Mouse (Mus musculus): ENCODE data around the gene Ikbkg. TPM values are rescaled to one million over a fixed set of nuclear protein-coding genes. Genes with fewer than 3 reads are reported as not detected.

Ikbkg gene
- polyA plus RNA-seq, 1 experiment, result 24.7 TPM

DNA sequence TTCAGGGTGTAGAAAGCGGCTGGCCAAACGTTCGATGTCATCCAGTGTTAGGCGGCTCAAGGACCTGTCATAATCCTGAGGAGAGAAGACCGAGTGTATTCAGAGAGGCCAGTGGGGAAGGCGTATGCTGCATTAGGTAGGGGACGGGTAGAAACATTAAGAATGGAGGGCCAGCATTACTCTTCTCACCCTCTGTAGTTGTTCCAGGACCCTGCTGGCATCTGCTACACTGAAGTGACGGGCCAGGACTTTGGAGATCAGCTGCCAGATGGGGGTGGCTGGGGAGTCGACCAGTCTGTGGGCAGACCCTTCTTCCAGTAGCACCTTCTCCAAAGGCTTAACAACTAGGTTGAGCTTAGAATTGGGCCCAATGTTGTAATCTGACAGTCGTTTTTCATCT, 25.6 kb upstream of the Ikbkg start:
- peak overlapping the region; percentile 73 for H3K4me2 ChIP-seq (ENCODE audit: low read depth)
- no peaks in the 10 kb centered on the region for H3K27me3 ChIP-seq (ENCODE audit: control insufficient read depth, insufficient read depth, insufficient read length)
- peak overlapping the region; percentile 60 for H3K4me3 ChIP-seq
- peak overlapping the region; percentile 33 for H3ac ChIP-seq (ENCODE audit: control insufficient read depth, insufficient read length)
- no peaks in the 10 kb centered on the region for H3K36me3 ChIP-seq (ENCODE audit: control insufficient read depth, insufficient read depth)
- no peak for TF ChIP-seq REST (IDR thresholded peaks at IDR 0.05; ENCODE audit: insufficient read depth, insufficient read length)
- TF ChIP-seq MAX (IDR thresholded peaks at IDR 0.05; ENCODE audit: low read depth), result no peak
- H3K79me2 ChIP-seq (ENCODE audit: control insufficient read depth, insufficient read depth), result peaks cover 7% of the 10 kb centered on the region

DNA sequence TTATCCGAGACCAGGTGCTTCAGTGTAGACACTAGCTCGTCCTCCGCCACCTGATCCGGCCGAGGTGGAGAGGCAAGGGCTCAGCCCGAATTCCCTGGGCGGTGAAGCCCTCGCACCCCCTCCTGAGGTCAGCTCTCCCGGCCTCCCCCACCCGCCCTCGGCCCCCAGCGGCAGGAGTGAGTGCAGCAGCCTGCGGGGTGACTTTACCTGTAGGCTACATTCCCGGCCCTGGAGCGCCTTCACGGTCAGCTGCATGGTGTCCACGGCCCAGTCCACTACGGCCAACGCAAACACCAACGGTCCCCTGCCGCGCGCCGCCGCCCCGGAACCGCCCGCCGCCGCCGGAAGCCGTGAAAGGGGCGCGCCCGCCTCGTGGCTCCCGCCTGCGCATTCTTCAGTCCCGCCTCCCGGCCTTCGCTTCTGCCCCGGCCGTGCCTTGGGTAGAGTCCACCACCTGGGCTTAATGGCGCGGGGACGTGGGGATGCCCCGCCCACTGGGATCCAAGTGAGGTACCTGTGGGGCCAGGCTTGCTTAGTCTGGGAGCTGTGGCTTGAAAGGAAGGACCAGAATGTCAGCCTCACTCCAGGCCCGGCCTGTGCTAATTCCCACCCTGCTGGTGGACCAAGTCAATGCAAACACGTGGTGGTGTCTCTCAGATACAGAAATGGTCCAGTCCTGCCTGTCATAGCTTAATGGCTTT, 24.7 kb upstream of the Ikbkg start:
- Histone ChIP-seq H3K79me2 (ENCODE audit: control insufficient read depth, insufficient read depth) (peaks cover 7% of the 10 kb centered on the region), H3ac (ENCODE audit: control insufficient read depth, insufficient read length) (peak overlapping the region; percentile 33), H3K27me3 (ENCODE audit: control insufficient read depth, insufficient read depth, insufficient read length) (no peaks in the 10 kb centered on the region), H3K4me3 (peak overlapping the region; percentile 60), H3K36me3 (ENCODE audit: control insufficient read depth, insufficient read depth) (no peaks in the 10 kb centered on the region), H3K4me2 (ENCODE audit: low read depth) (peak overlapping the region; percentile 73)
- TF ChIP-seq USF1 (IDR thresholded peaks at IDR 0.05; ENCODE audit: low read depth), result no peak
- no peak for TF ChIP-seq SRF (IDR thresholded peaks at IDR 0.05; ENCODE audit: control insufficient read depth, insufficient read length, low read depth)
- TF ChIP-seq POLR2A (IDR thresholded peaks at IDR 0.05; ENCODE audit: insufficient read length, low read depth), result peak; percentile 72
- peak; percentile 67 for TF ChIP-seq POLR2AphosphoS2 (IDR thresholded peaks at IDR 0.05; ENCODE audit: insufficient read length, low read depth)
- no peak for TF ChIP-seq MYOG (IDR thresholded peaks at IDR 0.05; ENCODE audit: control insufficient read depth in 1 of 3, insufficient read depth in 1 of 3, insufficient read length in 2 of 3, low read depth in 2 of 3)

- no peak within 1 kb of the TSS for H3ac ChIP-seq (ENCODE audit: control insufficient read depth, insufficient read length)
- no peaks in the 10 kb centered on the region for H3K27me3 ChIP-seq (ENCODE audit: control insufficient read depth, insufficient read depth, insufficient read length)
- peaks cover under 1% of the 10 kb centered on the region for H3K79me2 ChIP-seq (ENCODE audit: control insufficient read depth, insufficient read depth)
- H3K4me3 ChIP-seq, result peak within 1 kb of the TSS; percentile 38
- TF ChIP-seq MAX (IDR thresholded peaks at IDR 0.05; ENCODE audit: low read depth) (no peak), MYOG (IDR thresholded peaks at IDR 0.05; ENCODE audit: control insufficient read depth in 1 of 3, insufficient read depth in 1 of 3, insufficient read length in 2 of 3, low read depth in 2 of 3) (no peak), POLR2A (IDR thresholded peaks at IDR 0.05; ENCODE audit: insufficient read length, low read depth) (peak; percentile 82), E2F4 (IDR thresholded peaks at IDR 0.05; ENCODE audit: insufficient read depth) (peak; percentile 16), SRF (IDR thresholded peaks at IDR 0.05; ENCODE audit: control insufficient read depth, insufficient read length, low read depth) (no peak), USF1 (IDR thresholded peaks at IDR 0.05; ENCODE audit: low read depth) (peak; percentile 80), POLR2AphosphoS2 (IDR thresholded peaks at IDR 0.05; ENCODE audit: insufficient read length, low read depth) (peak; percentile 80), MYOD1 (IDR thresholded peaks at IDR 0.05; ENCODE audit: control insufficient read depth in 1 of 3, insufficient read length in 2 of 3, low read depth in 2 of 3) (no peak)
- no peaks in the 10 kb centered on the region for H3K36me3 ChIP-seq (ENCODE audit: control insufficient read depth, insufficient read depth)
- peak within 1 kb of the TSS; percentile 91 for H3K4me2 ChIP-seq (ENCODE audit: low read depth)
Measured at GRCm38 (mm10) chrX:74372888-74373549, 20.1 kb upstream of the Ikbkg start, which contains the start of the genes Ubl4a and Slc10a3. Gene Ubl4a, minus strand, starts transcription at chrX:74373218. Gene Slc10a3, minus strand, starts transcription at chrX:74373349.

DNA sequence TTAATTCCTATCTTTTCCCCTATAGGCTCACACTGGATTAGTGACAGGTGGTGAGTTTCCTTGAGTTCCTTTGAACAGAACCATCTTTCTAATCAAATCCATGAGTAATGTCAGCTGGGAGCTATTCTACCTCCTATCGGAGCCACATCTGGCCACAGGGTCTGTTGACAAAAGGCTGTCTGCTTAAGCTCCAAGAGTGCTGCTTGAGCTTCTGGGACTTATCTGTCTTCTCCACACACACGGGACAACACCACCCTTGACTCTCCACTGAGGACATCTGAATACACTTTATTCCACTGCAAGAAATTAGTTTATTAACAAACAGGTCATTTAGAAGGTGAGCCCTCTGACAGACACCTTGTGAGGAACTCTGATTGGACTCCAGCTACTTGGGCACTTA, 8.6 kb upstream of the Ikbkg start:
- Histone ChIP-seq H3K36me3 (ENCODE audit: control insufficient read depth, insufficient read depth) (no peaks in the 10 kb centered on the region), H3K4me2 (ENCODE audit: low read depth) (no peak overlapping the region), H3ac (ENCODE audit: control insufficient read depth, insufficient read length) (no peak overlapping the region), H3K4me3 (no peak overlapping the region), H3K79me2 (ENCODE audit: control insufficient read depth, insufficient read depth) (no peaks in the 10 kb centered on the region), H3K27me3 (ENCODE audit: control insufficient read depth, insufficient read depth, insufficient read length) (no peaks in the 10 kb centered on the region)
- TF ChIP-seq REST (IDR thresholded peaks at IDR 0.05; ENCODE audit: insufficient read depth, insufficient read length) (no peak), SRF (IDR thresholded peaks at IDR 0.05; ENCODE audit: control insufficient read depth, insufficient read length, low read depth) (no peak), POLR2A (IDR thresholded peaks at IDR 0.05; ENCODE audit: insufficient read length, low read depth) (no peak), MYOD1 (IDR thresholded peaks at IDR 0.05; ENCODE audit: control insufficient read depth in 1 of 3, insufficient read length in 2 of 3, low read depth in 2 of 3) (no peak), CEBPB (IDR thresholded peaks at IDR 0.05; ENCODE audit: insufficient read depth, poor library complexity, severe bottlenecking) (no peak), MAX (IDR thresholded peaks at IDR 0.05; ENCODE audit: low read depth) (no peak), MYOG (IDR thresholded peaks at IDR 0.05; ENCODE audit: control insufficient read depth in 1 of 3, insufficient read depth in 1 of 3, insufficient read length in 2 of 3, low read depth in 2 of 3) (no peak), USF1 (IDR thresholded peaks at IDR 0.05; ENCODE audit: low read depth) (no peak), POLR2AphosphoS2 (IDR thresholded peaks at IDR 0.05; ENCODE audit: insufficient read length, low read depth) (no peak), E2F4 (IDR thresholded peaks at IDR 0.05; ENCODE audit: insufficient read depth) (no peak), TCF3 (IDR thresholded peaks at IDR 0.05; ENCODE audit: insufficient read length, low read depth) (no peak), TCF12 (IDR thresholded peaks at IDR 0.05; ENCODE audit: insufficient read depth, poor library complexity, severe bottlenecking) (no peak)

- no peak overlapping the region for H3K4me2 ChIP-seq (ENCODE audit: low read depth)
- no peaks in the 10 kb centered on the region for H3K27me3 ChIP-seq (ENCODE audit: control insufficient read depth, insufficient read depth, insufficient read length)
- no peaks in the 10 kb centered on the region for H3K36me3 ChIP-seq (ENCODE audit: control insufficient read depth, insufficient read depth)
- H3ac ChIP-seq (ENCODE audit: control insufficient read depth, insufficient read length), result no peak overlapping the region
- no peaks in the 10 kb centered on the region for H3K79me2 ChIP-seq (ENCODE audit: control insufficient read depth, insufficient read depth)
- no peak for TF ChIP-seq E2F4 (IDR thresholded peaks at IDR 0.05; ENCODE audit: insufficient read depth)
- H3K4me3 ChIP-seq, result no peak overlapping the region
Measured at GRCm38 (mm10) chrX:74388153-74388552, 4.9 kb upstream of the Ikbkg start.
